Mouse (Mus musculus): ENCODE measurements around the gene Sema4g. TPM values are rescaled to one million over a fixed set of nuclear protein-coding genes. Genes with fewer than 3 reads are reported as not detected.

The Sema4g gene
- total and polyA plus RNA-seq, 3 experiments: 0.15 to 0.47 TPM; not detected in 1

DNA sequence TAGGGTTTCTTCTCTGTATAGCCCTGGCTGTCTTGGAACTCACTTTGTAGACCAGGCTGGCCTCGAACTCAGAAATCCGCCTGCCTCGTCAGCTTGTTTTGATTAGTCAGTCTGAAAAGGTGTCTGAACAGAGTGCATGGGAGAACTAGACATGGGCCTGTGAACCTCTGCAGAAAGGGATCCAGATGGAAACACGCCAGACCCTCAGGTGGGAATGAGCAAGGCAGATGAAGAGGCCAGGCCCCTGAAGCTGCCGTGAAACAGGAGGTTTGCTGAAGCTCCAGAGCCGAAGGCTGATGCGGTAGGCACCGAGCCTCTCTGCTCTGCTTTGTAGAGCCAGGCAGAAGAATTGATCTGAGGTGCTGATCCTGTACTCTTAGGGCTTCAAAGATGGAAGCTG, 23.3 kb downstream of the Sema4g start:
- TF ChIP-seq CTCF (IDR thresholded peaks at IDR 0.05 in 2 of 3, conservative IDR thresholded peaks at IDR 0.05 in 1 of 3; ENCODE audit: control insufficient read depth in 1 of 3, insufficient read depth in 1 of 3, low read depth in 2 of 3, low read length in 3 of 3, poor library complexity in 1 of 3, severe bottlenecking in 1 of 3): no peak
- TF ChIP-seq MAZ (IDR thresholded peaks at IDR 0.05; ENCODE audit: low read depth, low read length): no peak
- TF ChIP-seq POLR2AphosphoS2 (IDR thresholded peaks at IDR 0.05; ENCODE audit: low read length): no peak
- no peak for TF ChIP-seq MEF2A (IDR thresholded peaks at IDR 0.05; ENCODE audit: extremely low read depth, insufficient replicate concordance, low read depth, low read length, poor library complexity, severe bottlenecking)
- no peak for TF ChIP-seq USF2 (IDR thresholded peaks at IDR 0.05; ENCODE audit: borderline replicate concordance in 1 of 2, insufficient read depth in 1 of 2, low read depth in 1 of 2, low read length in 2 of 2)
- TF ChIP-seq MYB (IDR thresholded peaks at IDR 0.05; ENCODE audit: low read depth, low read length): no peak
- TF ChIP-seq EP300 (IDR thresholded peaks at IDR 0.05; ENCODE audit: low read depth in 1 of 2, low read length in 2 of 2): no peak
- TF ChIP-seq NRF1 (IDR thresholded peaks at IDR 0.05; ENCODE audit: insufficient read depth, low read depth, low read length, poor library complexity, severe bottlenecking): no peak
- TF ChIP-seq ZNF384 (IDR thresholded peaks at IDR 0.05; ENCODE audit: low read depth, low read length): no peak
- no peak for TF ChIP-seq ZKSCAN1 (IDR thresholded peaks at IDR 0.05; ENCODE audit: low read depth, low read length)
- no peak for TF ChIP-seq ELF1 (IDR thresholded peaks at IDR 0.05; ENCODE audit: low read depth, low read length)
- no peak for TF ChIP-seq SMC3 (IDR thresholded peaks at IDR 0.05; ENCODE audit: low read depth, low read length)
- no peak for TF ChIP-seq POLR2A (IDR thresholded peaks at IDR 0.05; ENCODE audit: control insufficient read depth in 1 of 2, insufficient read depth in 1 of 2, low read depth in 1 of 2, low read length in 2 of 2, poor library complexity in 1 of 2)
- TF ChIP-seq GABPA (IDR thresholded peaks at IDR 0.05; ENCODE audit: low read depth, low read length): no peak
- TF ChIP-seq TBP (IDR thresholded peaks at IDR 0.05; ENCODE audit: low read depth, low read length): no peak
- no peak for TF ChIP-seq BHLHE40 (IDR thresholded peaks at IDR 0.05; ENCODE audit: borderline replicate concordance, low read depth, low read length)
- no peak for TF ChIP-seq USF1 (IDR thresholded peaks at IDR 0.05; ENCODE audit: low read depth, low read length)
- Histone ChIP-seq H3K36me3 (ENCODE audit: control insufficient read depth in 1 of 2, insufficient read depth in 2 of 2, low read length in 2 of 2) (peaks cover 0 to 18% of the 10 kb centered on the region in 2 experiments), H3K79me2 (ENCODE audit: control insufficient read depth, insufficient read depth, low read length, poor library complexity) (peaks cover 11% of the 10 kb centered on the region), H3K4me1 (ENCODE audit: control insufficient read depth in 1 of 2, insufficient read depth in 2 of 2, low read length in 2 of 2) (peaks cover 6 to 27% of the 10 kb centered on the region in 2 experiments), H3K27ac (ENCODE audit: control insufficient read depth, low read depth, low read length) (no peak overlapping the region), H3K27me3 (ENCODE audit: control insufficient read depth in 1 of 2, insufficient read depth in 2 of 2, low read length in 2 of 2) (no peaks in the 10 kb centered on the region), H3K4me3 (ENCODE audit: control insufficient read depth in 1 of 2, insufficient read depth in 1 of 2, low read depth in 2 of 2, low read length in 2 of 2) (no peak overlapping the region), H3K9ac (ENCODE audit: control insufficient read depth, low read depth, low read length, poor library complexity, severe bottlenecking) (no peak overlapping the region), H3K9me3 (replicated peaks; ENCODE audit: insufficient read depth, low read length) (no peaks in the 10 kb centered on the region)
- no peak for DNase-seq (ENCODE audit: low read depth, low spot score)

DNA sequence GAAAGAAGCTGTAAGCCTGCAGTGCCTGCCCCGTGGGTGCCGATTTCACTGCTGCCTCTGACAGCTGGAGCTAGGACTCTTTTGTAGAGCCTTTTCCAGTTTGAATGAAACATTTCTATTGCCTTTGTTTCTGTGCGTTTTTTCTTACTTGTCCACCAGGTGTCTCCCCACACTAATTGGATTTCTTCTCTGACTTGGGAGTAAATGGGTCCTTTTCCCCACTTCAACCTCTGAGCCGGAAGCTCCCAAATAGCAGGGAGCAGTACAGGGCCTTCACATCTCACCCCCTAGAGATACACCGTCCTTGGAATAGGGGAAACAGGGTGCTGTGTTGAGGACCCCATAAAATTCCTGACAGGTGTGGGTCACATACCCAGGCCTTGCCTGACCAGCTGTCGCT, 23.7 kb downstream of the Sema4g start:
- no peak overlapping the region for H3K9ac ChIP-seq (ENCODE audit: control insufficient read depth, low read depth, low read length, poor library complexity, severe bottlenecking)
- no peaks in the 10 kb centered on the region for H3K27me3 ChIP-seq (ENCODE audit: control insufficient read depth in 1 of 2, insufficient read depth in 2 of 2, low read length in 2 of 2)
- H3K27ac ChIP-seq (ENCODE audit: control insufficient read depth, low read depth, low read length): no peak overlapping the region
- TF ChIP-seq TCF12 (IDR thresholded peaks at IDR 0.05; ENCODE audit: low read depth, low read length) (no peak), CTCF (IDR thresholded peaks at IDR 0.05 in 2 of 3, conservative IDR thresholded peaks at IDR 0.05 in 1 of 3; ENCODE audit: control insufficient read depth in 1 of 3, insufficient read depth in 1 of 3, low read depth in 2 of 3, low read length in 3 of 3, poor library complexity in 1 of 3, severe bottlenecking in 1 of 3) (peak in 2 of 3 experiments; percentile 58 to 77; a peak in 4 of 6 replicates), ZC3H11A (IDR thresholded peaks at IDR 0.05; ENCODE audit: low read depth, low read length) (peak; percentile 20; the same call in 1 of the 2 replicates), RAD21 (IDR thresholded peaks at IDR 0.05; ENCODE audit: low read depth, low read length) (peak; percentile 48), SMC3 (IDR thresholded peaks at IDR 0.05; ENCODE audit: low read depth, low read length) (peak; percentile 63)
- H3K4me3 ChIP-seq (ENCODE audit: control insufficient read depth in 1 of 2, insufficient read depth in 1 of 2, low read depth in 2 of 2, low read length in 2 of 2): no peak overlapping the region
- peaks cover 6 to 23% of the 10 kb centered on the region in 2 experiments for H3K4me1 ChIP-seq (ENCODE audit: control insufficient read depth in 1 of 2, insufficient read depth in 2 of 2, low read length in 2 of 2)
- peaks cover 0 to 14% of the 10 kb centered on the region in 2 experiments for H3K36me3 ChIP-seq (ENCODE audit: control insufficient read depth in 1 of 2, insufficient read depth in 2 of 2, low read length in 2 of 2)
- H3K9me3 ChIP-seq (replicated peaks; ENCODE audit: insufficient read depth, low read length): no peaks in the 10 kb centered on the region
- DNase-seq (ENCODE audit: low read depth, low spot score): peak; percentile 67
- H3K79me2 ChIP-seq (ENCODE audit: control insufficient read depth, insufficient read depth, low read length, poor library complexity): peaks cover 7% of the 10 kb centered on the region
